Mouse (Mus musculus) liver, adult 2 months (tissue): ENCODE measurements around the gene Trim39.

Experiments used
- CTCF ChIP-seq: fragments of 200-500 bp; IDR thresholded peaks from 2 replicates; pipeline ENCODE4 v1.5.1; 2011; ENCODE audit warnings: low read depth, low read length, control low read depth
- POLR2A ChIP-seq: fragments of 200-500 bp; IDR thresholded peaks from 2 replicates; pipeline ENCODE4 v1.6.1; 2011; ENCODE audit warnings: low read length, control low read depth; ENCODE audit not compliant: insufficient read depth; ENCODE audit errors: extremely low read depth

DNA sequence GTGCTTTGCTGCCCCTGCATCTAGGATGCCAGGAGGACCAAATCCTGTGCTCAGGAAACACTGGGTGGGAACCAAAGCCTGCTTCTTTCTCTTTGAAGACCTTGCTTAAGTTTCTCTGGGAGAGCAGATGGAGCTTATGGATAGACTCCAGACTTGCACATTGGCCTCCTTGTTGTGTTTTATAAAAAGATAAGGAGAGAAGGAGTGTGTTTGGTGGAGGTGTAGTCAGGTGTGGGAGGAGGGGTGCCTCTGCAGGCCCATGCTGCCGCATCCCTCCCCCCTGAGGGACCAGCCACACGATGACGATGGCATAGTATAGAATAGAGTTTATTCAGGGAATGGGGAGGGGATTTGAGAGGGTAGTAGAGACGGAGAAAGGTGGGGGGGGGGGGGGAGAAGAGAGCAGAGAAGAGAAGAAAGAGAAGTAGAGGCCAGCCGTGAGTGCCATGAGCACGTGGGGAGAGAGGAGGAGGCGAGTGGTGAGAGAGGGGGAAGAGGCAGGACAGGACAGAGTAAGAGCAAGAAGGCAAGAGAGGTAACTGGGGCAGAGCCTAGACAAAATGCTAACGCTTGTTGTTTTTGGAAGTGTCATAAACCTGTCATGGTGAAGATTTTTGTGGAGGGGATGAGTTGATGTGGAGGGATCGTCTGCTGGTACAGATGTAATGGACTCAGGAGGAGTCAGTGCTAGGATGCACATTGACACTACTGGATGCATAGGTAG lies 758 bp upstream of the Trim39 start:
- TF ChIP-seq CTCF (no peak), POLR2A (no peak)
